Mouse (Mus musculus): ENCODE measurements around the gene Gm20662. TPM values are rescaled to one million over a fixed set of nuclear protein-coding genes. Genes with fewer than 3 reads are reported as not detected.

Gene Gm20662
- polyA plus RNA-seq, 1 experiment from 2014 or later, result 0.71 TPM

DNA sequence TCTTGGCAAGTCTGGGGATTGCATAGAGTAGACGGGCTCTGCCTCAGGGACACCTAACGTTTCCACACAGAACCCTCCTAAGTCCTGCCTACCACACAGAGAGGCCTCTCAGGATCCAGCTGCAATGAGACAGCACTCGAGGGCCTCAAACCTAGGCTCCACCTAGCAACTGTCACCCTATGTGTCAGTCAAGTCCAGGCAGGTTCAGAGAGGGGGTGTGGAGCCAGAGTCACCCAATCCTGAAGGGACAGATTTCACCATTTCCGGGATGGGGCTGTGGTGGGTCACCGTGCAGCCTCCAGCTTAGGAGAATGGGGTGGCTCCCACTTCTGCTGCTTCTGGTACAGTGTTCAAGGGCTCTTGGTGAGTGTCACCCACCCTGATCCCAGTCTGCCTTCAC lies 84.0 kb downstream of the Gm20662 start, which contains the start of gene Mst1:
Mst1 (plus strand) TSS at position 269 of the 400 bp plus-strand sequence.
- H3K4me3 ChIP-seq, result peak within 1 kb of the TSS; percentile 95
- ATAC-seq (ENCODE audit: extremely low read depth, insufficient number of reproducible peaks, low FRiP score, low TSS enrichment), result no peak
- H3K4me1 ChIP-seq, result peaks cover 46% of the 10 kb centered on the region
- H3K36me3 ChIP-seq, result peaks cover 22% of the 10 kb centered on the region
- H3K27me3 ChIP-seq (replicated peaks), result peaks cover 45% of the 10 kb centered on the region
- peak within 1 kb of the TSS; percentile 90 for H3K4me2 ChIP-seq
- peak within 1 kb of the TSS; percentile 74 for H3K27ac ChIP-seq (replicated peaks)
- no peaks in the 10 kb centered on the region for H3K9me3 ChIP-seq
- WGBS, result 69% methylated on average over 5 of the region's 5 CpGs
- peak within 1 kb of the TSS; percentile 98 for H3K9ac ChIP-seq

- ATAC-seq (ENCODE audit: extremely low read depth, insufficient number of reproducible peaks, low FRiP score, low TSS enrichment), result no peak
- H3K4me2 ChIP-seq, result peak overlapping the region; percentile 59
- 5% methylated on average over 19 of the region's 19 CpGs for WGBS
- peaks cover 49% of the 10 kb centered on the region for H3K4me1 ChIP-seq
- H3K27me3 ChIP-seq (replicated peaks), result peaks cover 45% of the 10 kb centered on the region
- H3K9me3 ChIP-seq, result no peaks in the 10 kb centered on the region
- H3K36me3 ChIP-seq, result peaks cover 37% of the 10 kb centered on the region
- H3K9ac ChIP-seq, result peak overlapping the region; percentile 58
- no peak overlapping the region for H3K27ac ChIP-seq (replicated peaks)
- H3K4me3 ChIP-seq, result peak overlapping the region; percentile 32
Measured at GRCm38 (mm10) chr9:108082549-108082948, 86.4 kb downstream of the Gm20662 start.

GRCm38 (mm10) chr9:108082988-108083431 lies 86.9 kb downstream of the Gm20662 start, which contains the start of gene Rnf123:
Rnf123 (minus strand) TSS chr9:108083346.
- Histone ChIP-seq H3K4me2 (peak within 1 kb of the TSS; percentile 59), H3K27me3 (replicated peaks) (peaks cover 45% of the 10 kb centered on the region), H3K27ac (replicated peaks) (no peak within 1 kb of the TSS), H3K4me3 (peak within 1 kb of the TSS; percentile 32), H3K36me3 (peaks cover 41% of the 10 kb centered on the region), H3K4me1 (peaks cover 44% of the 10 kb centered on the region), H3K9ac (peak within 1 kb of the TSS; percentile 58), H3K9me3 (no peaks in the 10 kb centered on the region)
- WGBS, result 32% methylated on average over 12 of the region's 12 CpGs
- ATAC-seq (ENCODE audit: extremely low read depth, insufficient number of reproducible peaks, low FRiP score, low TSS enrichment), result no peak

- Histone ChIP-seq H3K27me3 (replicated peaks) (peaks cover 45% of the 10 kb centered on the region), H3K4me1 (peaks cover 38% of the 10 kb centered on the region), H3K9me3 (no peaks in the 10 kb centered on the region), H3K9ac (no peak overlapping the region), H3K36me3 (peaks cover 47% of the 10 kb centered on the region), H3K27ac (replicated peaks) (no peak overlapping the region), H3K4me2 (no peak overlapping the region), H3K4me3 (no peak overlapping the region)
- ATAC-seq (ENCODE audit: extremely low read depth, insufficient number of reproducible peaks, low FRiP score, low TSS enrichment), result no peak
- WGBS, result 33% methylated on average over 6 of the region's 6 CpGs
Measured at GRCm38 (mm10) chr9:108083561-108083960, 87.4 kb downstream of the Gm20662 start.

GRCm38 (mm10) chr9:108085261-108085660 lies 89.1 kb downstream of the Gm20662 start:
- H3K4me1 ChIP-seq, result peaks cover 32% of the 10 kb centered on the region
- no peak for ATAC-seq (ENCODE audit: extremely low read depth, insufficient number of reproducible peaks, low FRiP score, low TSS enrichment)

DNA sequence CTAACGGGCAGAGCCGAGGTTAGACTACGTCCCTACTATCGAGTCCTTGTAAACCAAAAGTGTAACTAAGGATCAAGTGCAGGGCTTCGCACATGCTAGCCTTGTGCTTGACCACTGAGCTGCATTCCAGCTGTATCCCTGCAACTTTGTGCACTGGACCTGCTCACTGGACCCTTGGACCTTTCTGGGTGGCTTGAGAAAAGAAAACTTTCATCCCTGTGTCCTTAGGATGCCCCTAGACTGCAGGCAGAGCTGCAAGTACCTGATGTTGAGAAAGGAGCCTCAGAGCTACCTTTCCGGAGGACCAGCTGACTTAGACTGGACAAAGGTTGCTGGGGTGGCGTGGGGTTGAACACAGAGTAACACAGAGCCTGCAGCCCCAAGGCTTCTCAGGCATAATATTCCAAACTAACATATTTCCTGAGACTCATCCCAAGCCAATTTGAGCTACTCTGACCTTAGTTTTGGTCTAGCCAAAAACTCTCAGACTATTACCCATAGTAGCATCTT lies 94.5 kb downstream of the Gm20662 start:
- WGBS, result 95% methylated on average over 7 of the region's 7 CpGs
- Histone ChIP-seq H3K9me3 (no peaks in the 10 kb centered on the region), H3K9ac (no peak overlapping the region)

More at GRCm38 (mm10) chr9:108085261-108085660, 89.1 kb downstream of the Gm20662 start:
- Histone ChIP-seq H3K36me3 (peaks cover 64% of the 10 kb centered on the region), H3K27me3 (replicated peaks) (peaks cover 45% of the 10 kb centered on the region), H3K4me2 (no peak overlapping the region), H3K9me3 (no peaks in the 10 kb centered on the region), H3K9ac (peak overlapping the region; percentile 7; the same call in 1 of the 2 replicates), H3K4me3 (no peak overlapping the region), H3K27ac (replicated peaks) (no peak overlapping the region)
- 96% methylated on average over 4 of the region's 4 CpGs for WGBS

DNA sequence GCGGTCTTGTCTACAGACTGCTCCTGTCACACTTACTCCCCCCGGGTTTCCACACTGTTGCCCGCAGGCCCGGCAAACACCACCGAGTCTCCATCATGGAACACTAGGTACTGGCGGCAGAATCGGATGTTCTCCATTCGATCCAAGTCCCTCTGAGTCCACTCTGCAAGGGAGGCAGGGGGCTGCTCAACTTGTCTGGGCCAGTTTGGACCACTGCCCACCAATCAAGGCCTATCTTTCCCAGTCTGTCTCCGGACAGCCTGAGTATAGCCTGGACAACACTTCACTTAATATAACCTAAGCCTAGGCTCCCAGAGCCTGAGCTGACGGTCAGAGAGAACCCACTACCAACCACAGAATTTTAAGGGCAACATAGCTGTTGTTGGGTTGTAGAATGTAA lies 97.4 kb downstream of the Gm20662 start:
- peak overlapping the region; percentile 100 for H3K4me2 ChIP-seq
- H3K36me3 ChIP-seq, result peaks cover 43% of the 10 kb centered on the region
- 62% methylated on average over 10 of the region's 10 CpGs for WGBS
- H3K27ac ChIP-seq (replicated peaks), result peak overlapping the region; percentile 82
- H3K9me3 ChIP-seq, result no peaks in the 10 kb centered on the region
- H3K9ac ChIP-seq, result peak overlapping the region; percentile 91
- peak overlapping the region; percentile 80 for H3K4me3 ChIP-seq
- no peak for ATAC-seq (ENCODE audit: extremely low read depth, insufficient number of reproducible peaks, low FRiP score, low TSS enrichment)
- no peaks in the 10 kb centered on the region for H3K27me3 ChIP-seq (replicated peaks)
- H3K4me1 ChIP-seq, result peaks cover 50% of the 10 kb centered on the region

More for the DNA sequence above, 94.5 kb downstream of the Gm20662 start:
- Histone ChIP-seq H3K27ac (replicated peaks) (no peak overlapping the region), H3K4me2 (no peak overlapping the region), H3K4me3 (no peak overlapping the region), H3K4me1 (peaks cover 22% of the 10 kb centered on the region), H3K27me3 (replicated peaks) (no peaks in the 10 kb centered on the region), H3K36me3 (peaks cover 72% of the 10 kb centered on the region)
- ATAC-seq (ENCODE audit: extremely low read depth, insufficient number of reproducible peaks, low FRiP score, low TSS enrichment), result no peak

DNA sequence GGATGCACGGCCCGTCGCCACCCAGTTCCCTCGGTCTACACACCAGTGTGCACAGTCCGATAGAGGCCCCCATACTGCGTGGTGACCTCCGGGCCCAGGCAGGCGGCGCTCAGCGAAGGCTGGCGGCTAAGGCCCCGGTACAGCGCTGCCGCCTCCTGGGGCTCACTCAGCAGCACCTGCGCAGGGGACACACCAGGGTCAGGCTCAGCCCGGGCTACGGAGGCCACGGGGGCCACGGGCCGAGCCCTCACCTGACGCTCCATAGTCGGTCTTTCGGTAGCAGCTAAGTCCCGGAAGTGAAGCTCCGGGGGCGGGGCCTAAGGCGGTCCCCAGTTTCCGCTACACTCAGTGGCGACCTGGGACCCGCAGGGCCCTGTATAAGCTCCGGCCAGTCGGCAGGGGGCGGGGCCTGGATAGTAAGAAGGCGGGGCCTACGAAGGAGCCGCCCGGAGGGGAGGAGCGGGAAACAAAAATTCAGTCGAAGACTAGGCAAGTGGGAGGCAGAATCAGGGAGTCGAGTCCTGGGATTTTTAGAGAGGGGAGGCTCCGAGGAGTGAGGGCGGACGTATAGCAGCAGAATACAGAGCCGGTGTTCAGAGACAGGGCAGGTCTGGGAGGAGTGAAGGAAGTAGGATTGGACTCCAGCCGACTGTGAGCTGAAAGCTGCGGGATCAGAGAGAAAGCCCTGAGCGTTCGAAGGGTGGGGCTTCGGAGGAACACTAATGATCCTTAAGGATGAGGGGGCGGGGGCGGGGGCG lies 98.2 kb downstream of the Gm20662 start, which contains the start of gene Apeh:
Apeh (minus strand) TSS at position 423 of the 758 bp plus-strand sequence.
- Histone ChIP-seq H3K9ac (peak within 1 kb of the TSS; percentile 91), H3K4me3 (peak within 1 kb of the TSS; percentile 80), H3K4me1 (peaks cover 52% of the 10 kb centered on the region), H3K4me2 (peak within 1 kb of the TSS; percentile 100), H3K27ac (replicated peaks) (peak within 1 kb of the TSS; percentile 82), H3K36me3 (peaks cover 35% of the 10 kb centered on the region), H3K27me3 (replicated peaks) (no peaks in the 10 kb centered on the region), H3K9me3 (no peaks in the 10 kb centered on the region)
- ATAC-seq (ENCODE audit: extremely low read depth, insufficient number of reproducible peaks, low FRiP score, low TSS enrichment), result peak; percentile 91
- WGBS, result under 1% methylated on average over 50 of the region's 52 CpGs

Small RNA genes within 50 kb of the gene (microRNA-seq; reads per million reads assigned to microRNA genes)
- not detected for gene Mir7088

Other genes with a start within 250 kb of the Gm20662 start
- gene Rbm5, start 225.4 kb upstream of the Gm20662 start, polyA plus RNA-seq (2015; fragmentation: Nextera tagmentation; extraction: Ambion mirVana), result 121 and 125 TPM in 2 replicates
- gene Rbm6, start 123.1 kb upstream of the Gm20662 start, polyA plus RNA-seq (2015; fragmentation: Nextera tagmentation; extraction: Ambion mirVana), result 46.5 and 48.4 TPM in 2 replicates
- gene Mon1a, start 108.2 kb upstream of the Gm20662 start, polyA plus RNA-seq (2015; fragmentation: Nextera tagmentation; extraction: Ambion mirVana), result 8.1 and 9.1 TPM in 2 replicates
- 2.7 and 4.1 TPM in 2 replicates for gene Mst1r, start 89.5 kb upstream of the Gm20662 start, polyA plus RNA-seq (2015; fragmentation: Nextera tagmentation; extraction: Ambion mirVana)
- not detected in 2 replicates for gene Actl11, start 67.9 kb upstream of the Gm20662 start, polyA plus RNA-seq (2015; fragmentation: Nextera tagmentation; extraction: Ambion mirVana)
- gene Camkv, start 60.7 kb upstream of the Gm20662 start, polyA plus RNA-seq (2015; fragmentation: Nextera tagmentation; extraction: Ambion mirVana), result 0.63 and 1.0 TPM in 2 replicates
- 11.9 and 12.4 TPM in 2 replicates for gene Traip, start 46.2 kb upstream of the Gm20662 start, polyA plus RNA-seq (2015; fragmentation: Nextera tagmentation; extraction: Ambion mirVana)
- 31.7 and 35.0 TPM in 2 replicates for gene Uba7, start 20.8 kb upstream of the Gm20662 start, polyA plus RNA-seq (2015; fragmentation: Nextera tagmentation; extraction: Ambion mirVana)
- 3.8 and 4.6 TPM in 2 replicates for gene Gm20661, start 13.3 kb upstream of the Gm20662 start, polyA plus RNA-seq (2015; fragmentation: Nextera tagmentation; extraction: Ambion mirVana)
- 50.6 and 52.7 TPM in 2 replicates for gene Inka1, start 10.5 kb upstream of the Gm20662 start, polyA plus RNA-seq (2015; fragmentation: Nextera tagmentation; extraction: Ambion mirVana)
- 7.6 and 7.7 TPM in 2 replicates for gene Cdhr4, start 3.9 kb upstream of the Gm20662 start, polyA plus RNA-seq (2015; fragmentation: Nextera tagmentation; extraction: Ambion mirVana)
- gene Ip6k1, start 6.2 kb downstream of the Gm20662 start, polyA plus RNA-seq (2015; fragmentation: Nextera tagmentation; extraction: Ambion mirVana), result 37.0 and 40.7 TPM in 2 replicates
- gene Gmppb, start 52.9 kb downstream of the Gm20662 start, polyA plus RNA-seq (2015; fragmentation: Nextera tagmentation; extraction: Ambion mirVana), result 21.4 and 23.3 TPM in 2 replicates
- 1.9 and 2.3 TPM in 2 replicates for gene Amigo3, start 56.8 kb downstream of the Gm20662 start, polyA plus RNA-seq (2015; fragmentation: Nextera tagmentation; extraction: Ambion mirVana)
- gene Mst1, start 84.1 kb downstream of the Gm20662 start, polyA plus RNA-seq (2015; fragmentation: Nextera tagmentation; extraction: Ambion mirVana), result 0.20 and 0.59 TPM in 2 replicates
- 29.4 and 30.9 TPM in 2 replicates for gene Rnf123, start 87.0 kb downstream of the Gm20662 start, polyA plus RNA-seq (2015; fragmentation: Nextera tagmentation; extraction: Ambion mirVana)
- gene Apeh, start 98.3 kb downstream of the Gm20662 start, polyA plus RNA-seq (2015; fragmentation: Nextera tagmentation; extraction: Ambion mirVana), result 51.3 and 62.5 TPM in 2 replicates
- gene Bsn, start 194.0 kb downstream of the Gm20662 start, polyA plus RNA-seq (2015; fragmentation: Nextera tagmentation; extraction: Ambion mirVana), result 0.32 and 0.36 TPM in 2 replicates

Data from heart, embryonic 13.5 days (tissue).